ENCODE assay signal across 8 mouse cellular contexts in genomic region chr2:92387646-92388045, GRCm38 (mm10). TPM values are rescaled to one million over a fixed set of nuclear protein-coding genes. Genes with fewer than 3 reads are reported as not detected.
DNase-seq lines count a peak whose midpoint lies in the region; ATAC-seq and TF ChIP-seq lines count a peak whose summit lies in the region.

No protein-coding gene starts in this region.

- H3K27me3 ChIP-seq in forebrain, embryonic 11.5 days (ENCODE audit: control insufficient read depth, insufficient read depth, low read length): no peaks in the 10 kb centered on the region
- H3K27me3 ChIP-seq in hindbrain, postnatal 0 days (ENCODE audit: insufficient read depth, low read length): no peaks in the 10 kb centered on the region
- no peaks in the 10 kb centered on the region for H3K27me3 ChIP-seq in neural tube, embryonic 15.5 days (replicated peaks)

- peak; percentile 77 for DNase-seq in left cerebral cortex, adult 11 months (ENCODE audit: low spot score)
- DNase-seq in left cerebral cortex, postnatal 14 days (ENCODE audit: low spot score in 2 of 2): no peak
- DNase-seq in forebrain, embryonic 11.5 days (ENCODE audit: low spot score): no peak
- DNase-seq in hindbrain, postnatal 0 days (ENCODE audit: low spot score): no peak
- no peak for DNase-seq in embryo, embryonic 10 days (ENCODE audit: low spot score)
- no peak for DNase-seq in gastrocnemius, postnatal 25 days
- DNase-seq in adrenal gland, postnatal 10 days: no peak

- no peak for TF ChIP-seq CTCF in hindbrain, postnatal 0 days (IDR thresholded peaks at IDR 0.05; ENCODE audit: low read depth)

- no peak for ATAC-seq in forebrain, embryonic 11.5 days (replicated peaks; ENCODE audit: low FRiP score)
- ATAC-seq in hindbrain, postnatal 0 days: no peak
- no peak for ATAC-seq in neural tube, embryonic 15.5 days (ENCODE audit: low FRiP score)

- no peaks in the 10 kb centered on the region for H3K9me3 ChIP-seq in forebrain, embryonic 11.5 days (ENCODE audit: control insufficient read depth, low read length)
- H3K9me3 ChIP-seq in hindbrain, postnatal 0 days (ENCODE audit: low read length): no peaks in the 10 kb centered on the region
- H3K9me3 ChIP-seq in neural tube, embryonic 15.5 days (replicated peaks): no peaks in the 10 kb centered on the region

- H3K4me3 ChIP-seq in forebrain, embryonic 11.5 days (ENCODE audit: low read depth, low read length): peak overlapping the region; percentile 73; the same call in 1 of the 2 replicates
- peak overlapping the region; percentile 69 for H3K4me3 ChIP-seq in hindbrain, postnatal 0 days (ENCODE audit: low read length)
- peak overlapping the region; percentile 74 for H3K4me3 ChIP-seq in neural tube, embryonic 15.5 days (replicated peaks)

- WGBS in forebrain, embryonic 11.5 days: 72% methylated on average over 4 of the region's 4 CpGs
- 59% methylated on average over 4 of the region's 4 CpGs for WGBS in hindbrain, postnatal 0 days
- 64% methylated on average over 4 of the region's 4 CpGs for WGBS in neural tube, embryonic 15.5 days

- intact Hi-C loops in left cerebral cortex, postnatal 14 days (cut with DNase I): no loop called here

- peaks cover 25% of the 10 kb centered on the region for H3K4me1 ChIP-seq in forebrain, embryonic 11.5 days (replicated peaks; ENCODE audit: control insufficient read depth, insufficient read depth, low read length)
- H3K4me1 ChIP-seq in hindbrain, postnatal 0 days (ENCODE audit: insufficient read depth, low read length): peaks cover 34% of the 10 kb centered on the region
- peaks cover 59% of the 10 kb centered on the region for H3K4me1 ChIP-seq in neural tube, embryonic 15.5 days

- peak overlapping the region; percentile 85 for H3K4me2 ChIP-seq in forebrain, embryonic 11.5 days (ENCODE audit: low read depth, low read length, severe bottlenecking)
- peak overlapping the region; percentile 83 for H3K4me2 ChIP-seq in hindbrain, postnatal 0 days (ENCODE audit: low read depth, low read length)
- peak overlapping the region; percentile 87 for H3K4me2 ChIP-seq in neural tube, embryonic 15.5 days

- peaks cover 13% of the 10 kb centered on the region; the same call in 1 of the 2 replicates for H3K36me3 ChIP-seq in forebrain, embryonic 11.5 days (ENCODE audit: control insufficient read depth, insufficient read depth, low read length)
- peaks cover 44% of the 10 kb centered on the region for H3K36me3 ChIP-seq in hindbrain, postnatal 0 days (ENCODE audit: insufficient read depth, low read length)
- peaks cover 50% of the 10 kb centered on the region for H3K36me3 ChIP-seq in neural tube, embryonic 15.5 days

- H3K27ac ChIP-seq in forebrain, embryonic 11.5 days (ENCODE audit: low read depth, low read length): no peak overlapping the region
- 0 out of 2 replicates have a peak overlapping the region, but pooled peaks have one; percentile 83 for H3K27ac ChIP-seq in hindbrain, postnatal 0 days
- H3K27ac ChIP-seq in neural tube, embryonic 15.5 days (replicated peaks): peak overlapping the region; percentile 83; the same call in 1 of the 2 replicates

- H3K9ac ChIP-seq in forebrain, embryonic 11.5 days (ENCODE audit: low read length): no peak overlapping the region
- H3K9ac ChIP-seq in hindbrain, postnatal 0 days (replicated peaks; ENCODE audit: low read length): peak overlapping the region; percentile 80; the same call in 1 of the 2 replicates
- H3K9ac ChIP-seq in neural tube, embryonic 15.5 days (replicated peaks): peak overlapping the region; percentile 84

RNA-seq across cellular contexts. Expression of gene 1700029I15Rik, which starts 5.3 kb away (rescaled TPM):
- 1 to 10 TPM; 2.9 to 4.0 TPM for total RNA-seq in left cerebral cortex, postnatal 14 days (2021)
- 2.3 and 3.6 TPM in 2 replicates for polyA plus RNA-seq in forebrain, embryonic 11.5 days (2014; fragmentation: Nextera tagmentation; extraction: Ambion mirVana)
- total RNA-seq in hindbrain, postnatal 0 days (2014; rRNA removed): 1.6 and 1.8 TPM in 2 replicates
- 4.0 and 4.9 TPM in 2 replicates for polyA plus RNA-seq in hindbrain, postnatal 0 days (2015; fragmentation: Nextera tagmentation; extraction: Ambion mirVana)
- 7.1 and 8.0 TPM in 2 replicates for polyA plus RNA-seq in neural tube, embryonic 15.5 days (2015; fragmentation: Nextera tagmentation; extraction: Ambion mirVana)
- 1 to 10 TPM in 1 of 2 experiments, under 1 TPM in 1; 0.87 to 1.0 TPM for total RNA-seq in gastrocnemius, postnatal 25 days (2021)
- 1 to 10 TPM; 7.6 to 9.4 TPM for total RNA-seq in adrenal gland, postnatal 10 days (2021)

RNA-seq across cellular contexts. Expression of gene Large2, which starts 13.0 kb away (rescaled TPM):
- total RNA-seq in left cerebral cortex, postnatal 14 days (2021): under 1 TPM; 0.42 to 0.77 TPM
- 16.1 and 16.4 TPM in 2 replicates for polyA plus RNA-seq in forebrain, embryonic 11.5 days (2014; fragmentation: Nextera tagmentation; extraction: Ambion mirVana)
- total RNA-seq in hindbrain, postnatal 0 days (2014; rRNA removed): 0.11 and 0.16 TPM in 2 replicates
- polyA plus RNA-seq in hindbrain, postnatal 0 days (2015; fragmentation: Nextera tagmentation; extraction: Ambion mirVana): 1.8 and 2.1 TPM in 2 replicates
- 0.95 and 2.5 TPM in 2 replicates for polyA plus RNA-seq in neural tube, embryonic 15.5 days (2015; fragmentation: Nextera tagmentation; extraction: Ambion mirVana)
- total RNA-seq in gastrocnemius, postnatal 25 days (2021): under 1 TPM; 0.54 to 0.88 TPM
- 1 to 10 TPM; 1.7 to 2.2 TPM for total RNA-seq in adrenal gland, postnatal 10 days (2021)

RNA-seq across cellular contexts. Expression of gene Pex16, which starts 13.2 kb away (rescaled TPM):
- total RNA-seq in left cerebral cortex, postnatal 14 days (2021): 10 to 100 TPM; 36.5 to 41.2 TPM
- 18.2 and 22.9 TPM in 2 replicates for polyA plus RNA-seq in forebrain, embryonic 11.5 days (2014; fragmentation: Nextera tagmentation; extraction: Ambion mirVana)
- total RNA-seq in hindbrain, postnatal 0 days (2014; rRNA removed): 27.8 and 35.2 TPM in 2 replicates
- 44.3 and 48.6 TPM in 2 replicates for polyA plus RNA-seq in hindbrain, postnatal 0 days (2015; fragmentation: Nextera tagmentation; extraction: Ambion mirVana)
- 39.1 and 39.7 TPM in 2 replicates for polyA plus RNA-seq in neural tube, embryonic 15.5 days (2015; fragmentation: Nextera tagmentation; extraction: Ambion mirVana)
- total RNA-seq in gastrocnemius, postnatal 25 days (2021): 10 to 100 TPM; 16.7 to 18.9 TPM
- 100 to 1,000 TPM; 115 to 130 TPM for total RNA-seq in adrenal gland, postnatal 10 days (2021)

RNA-seq across cellular contexts. Expression of gene Mapk8ip1, which starts 13.4 kb away (rescaled TPM):
- total RNA-seq in left cerebral cortex, postnatal 14 days (2021): 100 to 1,000 TPM; 392 to 397 TPM
- 35.9 and 41.4 TPM in 2 replicates for polyA plus RNA-seq in forebrain, embryonic 11.5 days (2014; fragmentation: Nextera tagmentation; extraction: Ambion mirVana)
- 361 and 373 TPM in 2 replicates for total RNA-seq in hindbrain, postnatal 0 days (2014; rRNA removed)
- 177 and 182 TPM in 2 replicates for polyA plus RNA-seq in hindbrain, postnatal 0 days (2015; fragmentation: Nextera tagmentation; extraction: Ambion mirVana)
- polyA plus RNA-seq in neural tube, embryonic 15.5 days (2015; fragmentation: Nextera tagmentation; extraction: Ambion mirVana): 134 and 169 TPM in 2 replicates
- total RNA-seq in gastrocnemius, postnatal 25 days (2021): 1 to 10 TPM; 7.9 to 9.2 TPM
- 10 to 100 TPM; 22.5 to 28.1 TPM for total RNA-seq in adrenal gland, postnatal 10 days (2021)

RNA-seq across cellular contexts. Expression of gene Cry2, which starts 46.2 kb away (rescaled TPM):
- total RNA-seq in left cerebral cortex, postnatal 14 days (2021): 100 to 1,000 TPM; 109 to 116 TPM
- polyA plus RNA-seq in forebrain, embryonic 11.5 days (2014; fragmentation: Nextera tagmentation; extraction: Ambion mirVana): 24.0 and 25.5 TPM in 2 replicates
- 43.8 and 45.5 TPM in 2 replicates for total RNA-seq in hindbrain, postnatal 0 days (2014; rRNA removed)
- 50.6 and 52.0 TPM in 2 replicates for polyA plus RNA-seq in hindbrain, postnatal 0 days (2015; fragmentation: Nextera tagmentation; extraction: Ambion mirVana)
- polyA plus RNA-seq in neural tube, embryonic 15.5 days (2015; fragmentation: Nextera tagmentation; extraction: Ambion mirVana): 43.0 and 46.0 TPM in 2 replicates
- total RNA-seq in gastrocnemius, postnatal 25 days (2021): 10 to 100 TPM; 11.9 to 19.8 TPM
- total RNA-seq in adrenal gland, postnatal 10 days (2021): 10 to 100 TPM; 39.3 to 41.9 TPM
